Mouse (Mus musculus) ES-CJ7 (cell line): ENCODE results near the gene Mthfd1.

ENCODE experiments used
- DNase-seq: peaks from one replicate; pipeline ENCODE4 v3.0.0; 2011; ENCODE audit warnings: low read depth, low spot score

The Mthfd1 gene

DNA sequence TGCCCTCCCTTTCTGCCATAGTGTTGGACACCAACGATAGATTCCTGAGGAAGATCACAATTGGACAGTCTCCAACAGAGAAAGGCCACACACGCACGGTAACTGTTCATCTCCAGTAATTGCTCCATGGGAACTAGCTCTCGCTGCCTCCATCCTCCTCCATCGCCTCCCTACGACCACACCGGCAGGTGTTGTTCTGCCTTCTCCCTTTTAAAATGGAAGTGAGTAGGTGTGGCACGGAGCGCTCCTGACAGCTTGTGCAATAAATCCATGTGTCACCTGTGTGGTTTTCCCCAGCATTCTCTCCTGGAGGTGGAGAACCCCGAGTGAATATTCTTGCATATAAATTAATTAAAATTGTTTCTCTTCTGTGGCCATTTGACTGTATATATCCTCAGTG, 45.3 kb downstream of the Mthfd1 start:
- DNase-seq, result no peak

DNA sequence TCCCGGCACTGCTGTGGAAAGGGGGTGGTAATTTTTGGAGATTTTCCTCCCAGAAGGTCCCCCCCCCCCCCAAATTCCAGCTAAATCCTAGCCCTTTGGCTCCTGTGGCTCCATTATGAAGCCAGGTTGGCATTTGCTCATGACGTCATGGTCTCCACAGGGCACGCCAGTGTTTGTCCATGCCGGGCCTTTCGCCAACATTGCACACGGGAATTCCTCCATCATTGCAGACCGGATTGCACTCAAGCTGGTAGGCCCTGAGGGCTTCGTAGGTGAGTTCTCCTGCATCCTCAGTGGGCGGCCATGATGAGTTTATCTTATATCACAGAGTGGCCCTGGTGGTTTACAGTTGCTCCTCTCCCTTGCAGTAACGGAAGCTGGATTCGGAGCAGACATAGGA, 48.4 kb downstream of the Mthfd1 start:
- DNase-seq, result no peak

DNA sequence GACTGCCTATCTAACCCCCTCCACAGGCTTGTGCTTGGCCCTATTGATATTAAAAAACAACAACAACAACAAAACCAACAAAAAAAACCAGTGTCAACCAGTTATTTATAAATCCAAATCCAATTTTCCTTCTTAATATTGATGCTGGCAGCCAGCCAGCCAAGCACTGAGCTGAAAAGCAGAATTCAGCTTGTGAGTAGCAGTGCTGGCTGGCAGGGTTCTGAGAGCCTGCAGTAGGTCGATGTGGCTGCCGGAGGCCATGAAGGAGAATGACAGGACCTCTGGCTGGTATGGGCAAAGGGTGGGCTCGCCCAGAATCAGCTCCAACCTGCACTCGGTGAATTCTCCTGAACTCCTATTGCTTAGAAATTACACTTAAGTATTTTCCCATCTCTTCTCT, 49.1 kb downstream of the Mthfd1 start:
- no peak for DNase-seq

DNA sequence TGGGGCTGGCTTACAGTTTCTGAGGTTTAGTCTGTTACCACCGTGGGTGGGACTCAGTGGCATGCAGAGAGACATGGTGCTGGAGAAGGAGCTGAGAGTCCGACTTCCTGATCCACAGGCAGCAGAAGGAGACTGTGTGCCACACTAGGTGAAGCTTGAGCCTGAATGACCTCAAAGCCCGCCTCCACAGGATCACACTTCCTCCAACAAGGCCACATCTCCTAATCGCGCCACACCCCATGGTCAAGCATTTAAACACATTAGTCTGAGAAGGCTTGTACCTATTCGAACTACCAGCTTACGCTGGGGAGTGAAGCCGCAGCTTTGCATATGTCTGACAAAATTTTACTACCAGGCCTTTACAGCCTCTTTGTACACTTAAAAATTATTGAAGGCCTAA, 50.0 kb downstream of the Mthfd1 start:
- DNase-seq, result no peak

DNA sequence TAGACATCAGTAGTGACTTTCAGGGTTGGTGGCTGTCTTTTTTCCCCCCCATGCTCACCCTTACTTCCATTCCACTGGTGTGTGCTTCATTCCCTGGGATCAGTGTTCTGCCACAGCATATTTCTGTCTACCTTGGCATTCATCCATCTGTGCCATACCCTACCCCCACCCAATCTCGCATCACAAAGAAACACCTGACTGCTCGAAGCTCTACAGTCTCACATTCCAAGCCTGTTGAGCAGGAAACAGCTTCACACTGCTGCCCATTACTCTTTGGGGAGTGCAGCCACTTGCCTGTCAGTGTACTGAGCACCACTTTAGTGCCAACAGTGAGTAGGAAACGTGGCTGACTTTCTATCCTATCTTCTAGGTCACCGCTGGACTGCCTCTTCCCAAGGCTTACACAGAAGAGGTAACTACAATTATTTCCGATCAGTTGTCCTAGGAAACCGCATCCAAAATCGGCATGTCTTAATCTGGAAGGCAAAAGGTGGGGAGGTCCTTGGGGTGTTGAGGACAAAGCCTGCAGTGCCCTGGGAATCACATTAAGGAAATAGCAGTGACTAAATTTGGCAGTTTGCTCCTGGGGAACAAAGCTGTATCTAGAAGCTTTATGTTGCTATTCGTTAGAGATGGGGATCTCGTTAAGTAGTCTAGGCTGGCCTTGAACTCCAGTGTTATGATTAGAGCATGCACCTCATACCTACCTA, 51.9 kb downstream of the Mthfd1 start:
- DNase-seq, result peak; percentile 22

DNA sequence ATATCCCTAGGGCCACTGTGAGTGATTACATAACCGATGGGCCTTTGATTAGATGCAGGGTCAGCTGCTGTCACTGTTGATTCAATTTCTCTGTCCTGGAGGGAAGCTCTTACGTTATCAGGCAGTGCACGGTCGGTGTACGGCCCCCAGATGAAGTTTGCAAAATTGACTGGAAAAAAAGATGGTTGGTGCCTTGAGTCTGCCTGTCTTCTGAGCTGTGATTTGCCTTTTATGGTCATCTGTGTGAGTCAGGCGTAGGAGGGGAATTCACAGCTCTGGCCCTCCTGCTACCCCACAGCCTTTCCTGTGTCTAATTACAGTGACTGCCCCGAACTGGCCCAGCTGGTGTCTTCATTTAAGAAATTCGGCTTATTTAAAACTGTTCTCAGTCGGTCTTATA, 52.9 kb downstream of the Mthfd1 start:
- no peak for DNase-seq

DNA sequence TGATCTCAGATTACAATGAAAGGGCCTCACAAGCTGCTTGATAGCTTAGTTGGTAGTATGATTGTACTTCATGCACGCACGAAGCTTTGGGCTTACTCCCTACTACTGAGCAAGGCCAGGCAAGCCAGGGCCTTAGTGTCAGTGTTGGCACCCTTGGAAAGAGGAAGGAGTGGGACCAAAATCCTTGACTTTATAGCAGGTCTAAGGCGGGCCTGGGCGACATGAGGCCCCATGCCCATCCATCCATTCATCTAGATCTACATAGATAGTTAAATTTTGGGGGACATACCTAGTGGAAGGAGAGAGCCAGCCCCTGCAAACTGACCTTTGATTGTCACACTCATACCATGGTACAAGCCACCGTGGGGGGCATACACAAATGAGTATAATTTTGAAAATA, 53.3 kb downstream of the Mthfd1 start:
- DNase-seq, result no peak

DNA sequence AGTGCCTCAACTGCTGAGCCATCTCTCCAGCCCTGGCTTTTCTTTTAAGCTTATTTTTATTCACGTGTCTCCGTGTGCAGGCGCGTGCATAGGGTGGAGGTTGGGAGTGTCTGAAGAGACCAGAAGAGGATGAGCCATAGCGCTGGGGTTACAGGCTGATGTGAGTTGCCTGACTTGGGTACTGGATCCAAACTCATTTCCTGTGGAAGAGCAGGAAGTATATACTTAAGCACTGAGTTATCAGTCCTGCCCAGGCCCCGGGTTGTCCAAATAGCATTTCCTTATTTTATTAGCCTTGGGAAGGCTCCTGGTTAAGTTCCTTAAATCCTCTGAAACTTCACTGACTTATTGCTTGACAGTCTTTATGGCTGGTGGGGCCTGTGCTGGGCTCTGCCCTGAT, 54.9 kb downstream of the Mthfd1 start:
- DNase-seq, result no peak

DNA sequence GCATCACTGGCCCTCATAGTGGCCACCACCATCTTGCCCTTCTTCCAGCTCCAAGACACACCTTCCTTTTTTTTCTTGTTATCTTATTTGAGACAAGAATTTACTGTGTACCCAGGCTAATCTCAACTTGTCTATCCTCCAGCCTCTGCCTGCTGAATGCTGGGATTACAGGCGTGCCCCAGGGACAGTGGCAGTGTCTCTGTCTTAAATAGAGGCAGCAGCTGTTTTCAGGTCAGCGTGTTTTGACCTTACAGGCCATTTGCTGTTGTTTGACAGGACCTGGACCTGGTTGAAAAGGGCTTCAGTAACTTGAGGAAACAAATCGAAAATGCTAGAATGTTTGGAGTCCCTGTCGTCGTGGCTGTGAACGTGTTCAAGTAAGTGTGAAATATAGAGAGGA, 55.5 kb downstream of the Mthfd1 start:
- DNase-seq, result no peak

DNA sequence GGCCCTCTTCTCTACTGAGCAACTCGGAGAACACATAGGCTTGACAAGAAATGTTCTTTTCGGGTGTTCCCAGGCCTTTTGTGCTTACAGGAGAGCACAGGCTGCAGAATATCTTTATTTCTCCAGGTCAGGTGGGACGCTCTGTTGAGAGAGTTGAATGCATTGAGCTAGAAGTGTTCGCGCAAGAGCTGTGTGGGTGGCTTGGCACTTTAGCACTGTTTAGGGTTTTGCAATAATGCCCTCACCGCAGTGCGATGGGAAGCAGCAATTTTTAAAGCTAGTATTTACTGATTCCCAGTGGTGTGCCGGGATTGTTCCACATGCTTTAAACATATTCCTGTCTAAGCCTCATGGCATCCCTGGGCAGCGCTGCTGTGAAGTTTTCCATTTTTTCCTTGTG, 56.1 kb downstream of the Mthfd1 start:
- no peak for DNase-seq

DNA sequence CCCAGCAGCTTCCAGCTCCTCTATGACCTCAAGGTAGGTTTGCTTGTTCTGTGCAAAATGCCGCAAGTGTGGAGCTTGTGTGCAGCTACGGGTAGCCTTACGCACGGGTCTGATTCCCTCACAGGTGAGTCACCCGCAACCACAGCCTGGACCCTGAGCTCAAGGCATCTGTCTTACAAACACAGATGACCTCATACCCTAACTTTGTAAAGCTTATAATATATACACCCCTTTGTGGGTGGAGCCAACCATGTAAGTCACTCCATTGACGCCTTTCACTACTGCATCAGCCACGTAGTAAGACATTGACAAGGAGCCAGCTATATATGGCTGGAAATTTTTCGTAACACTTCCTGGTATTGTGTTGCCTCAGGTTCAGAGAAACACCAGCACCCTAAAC, 56.9 kb downstream of the Mthfd1 start:
- no peak for DNase-seq

DNA sequence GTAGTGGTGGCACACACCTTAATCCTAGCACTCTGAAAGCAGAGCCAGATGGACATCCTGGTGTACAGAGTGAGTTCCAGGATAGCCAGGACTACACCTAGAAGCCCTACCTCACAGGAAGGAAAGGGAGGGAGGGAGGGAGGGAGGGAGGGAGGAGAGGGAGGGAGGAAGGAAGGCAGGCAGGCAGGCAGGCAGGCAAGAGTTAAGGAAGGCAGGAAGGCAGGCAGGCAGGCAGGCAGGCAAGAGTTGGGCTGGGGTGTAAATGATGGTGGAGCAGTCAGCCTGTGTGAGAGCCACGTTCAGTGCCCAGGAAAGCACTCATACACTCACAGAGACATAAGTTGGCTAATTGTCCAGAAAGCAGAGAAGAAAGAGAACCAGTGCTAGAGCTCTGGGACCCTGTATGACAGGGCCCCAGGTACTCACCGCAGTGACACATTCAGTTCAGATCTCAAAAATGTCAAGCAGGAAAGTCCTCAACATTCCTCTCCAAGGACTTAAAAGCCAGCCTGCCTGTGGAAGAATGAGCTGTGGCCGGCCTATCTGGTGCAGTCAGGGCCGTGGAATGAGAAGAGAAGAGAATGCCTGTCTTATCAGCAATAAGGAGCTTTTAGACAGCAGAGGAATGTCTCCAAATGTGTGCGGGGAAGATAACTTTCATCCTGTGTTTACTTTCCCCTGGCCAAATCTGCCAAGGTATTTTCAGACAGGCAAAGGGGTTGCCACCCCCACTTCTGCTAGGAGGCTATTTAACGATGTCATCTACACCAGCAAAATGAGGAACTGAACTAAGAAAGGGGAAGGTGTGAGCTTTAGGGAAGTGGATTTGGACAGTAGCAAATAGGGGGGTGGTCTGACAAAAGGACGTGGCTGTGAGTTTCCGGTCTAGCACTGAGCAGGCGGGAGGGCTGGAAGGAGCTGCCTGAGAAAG, 63.4 kb downstream of the Mthfd1 start:
- DNase-seq, result no peak

DNA sequence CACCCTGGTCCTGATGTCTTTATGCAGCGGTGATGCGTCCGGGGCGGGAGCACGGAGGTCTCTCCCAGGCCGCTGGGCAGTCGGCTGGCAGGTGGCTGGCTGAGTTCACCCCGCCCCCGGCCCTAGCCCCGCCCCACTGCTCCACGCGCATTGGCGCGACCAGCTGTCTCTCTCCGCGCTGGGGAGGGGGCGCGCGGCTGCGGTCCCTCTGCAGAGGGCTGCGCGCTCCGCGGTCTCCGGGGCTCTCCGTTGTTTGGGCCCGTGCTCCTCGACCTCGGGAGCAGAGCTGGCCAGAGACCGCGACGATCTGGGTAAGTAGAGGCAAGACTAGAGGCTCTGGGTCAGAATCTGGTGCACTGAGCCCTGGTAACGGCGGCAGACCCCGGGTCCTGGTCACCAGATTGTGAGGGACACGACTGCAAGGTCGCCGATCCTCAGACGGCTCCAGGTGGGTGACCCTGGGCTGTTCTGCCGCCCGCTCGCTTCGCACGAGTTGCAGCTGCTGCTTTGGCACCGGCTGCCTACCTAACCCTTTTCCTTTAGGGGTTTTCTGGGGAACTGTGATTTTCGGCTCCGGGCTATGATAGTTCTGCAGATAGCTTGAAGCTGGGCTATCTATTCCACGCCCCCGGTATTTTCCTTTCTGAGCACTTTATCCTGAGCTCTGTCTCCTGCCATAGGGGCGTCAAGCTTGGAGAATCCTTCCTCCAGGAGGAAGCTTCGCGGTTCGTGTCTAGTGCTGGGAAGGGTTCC, 69.8 kb downstream of the Mthfd1 start, which contains the start of gene Akap5:
Gene Akap5 (plus strand): TSS at position 213 of the 753 bp plus-strand sequence.
- DNase-seq, result peak; percentile 70

DNA sequence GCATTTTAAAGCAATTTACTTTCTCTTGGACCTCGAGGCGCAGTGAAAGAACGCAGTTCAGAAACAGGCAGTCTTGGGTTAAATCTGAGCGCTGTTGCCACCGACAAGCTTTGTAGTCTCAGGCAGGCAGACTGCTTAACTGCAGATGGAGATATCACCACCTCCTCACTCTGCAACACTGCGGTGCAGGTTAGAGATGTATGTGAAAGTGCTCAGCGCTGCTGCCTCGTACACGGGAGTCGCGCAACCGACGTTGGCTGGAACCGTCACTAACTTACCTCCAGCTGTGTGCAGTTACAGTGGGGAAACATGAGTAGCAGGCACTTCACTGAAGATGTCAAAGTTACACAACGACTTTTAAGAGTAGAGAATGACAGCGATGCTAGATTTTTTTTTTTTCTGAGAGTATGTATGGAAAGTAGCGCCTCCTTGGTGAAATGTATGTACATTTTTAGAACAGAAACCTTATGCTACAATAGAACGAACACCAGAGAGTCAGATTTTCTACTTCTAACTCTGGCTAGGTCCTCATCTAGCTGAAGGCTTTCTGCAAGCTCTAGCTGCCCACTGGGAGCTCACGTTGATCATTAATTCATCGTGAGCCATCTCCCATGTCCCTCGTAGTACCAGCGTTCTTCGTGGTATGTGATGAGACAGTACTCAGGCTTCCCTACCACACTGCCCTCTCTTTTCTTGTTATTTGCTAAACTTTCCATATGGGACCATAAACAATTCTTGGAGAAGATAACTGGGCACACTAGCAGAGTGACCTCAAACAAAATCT, 71.5 kb downstream of the Mthfd1 start:
- no peak for DNase-seq

DNA sequence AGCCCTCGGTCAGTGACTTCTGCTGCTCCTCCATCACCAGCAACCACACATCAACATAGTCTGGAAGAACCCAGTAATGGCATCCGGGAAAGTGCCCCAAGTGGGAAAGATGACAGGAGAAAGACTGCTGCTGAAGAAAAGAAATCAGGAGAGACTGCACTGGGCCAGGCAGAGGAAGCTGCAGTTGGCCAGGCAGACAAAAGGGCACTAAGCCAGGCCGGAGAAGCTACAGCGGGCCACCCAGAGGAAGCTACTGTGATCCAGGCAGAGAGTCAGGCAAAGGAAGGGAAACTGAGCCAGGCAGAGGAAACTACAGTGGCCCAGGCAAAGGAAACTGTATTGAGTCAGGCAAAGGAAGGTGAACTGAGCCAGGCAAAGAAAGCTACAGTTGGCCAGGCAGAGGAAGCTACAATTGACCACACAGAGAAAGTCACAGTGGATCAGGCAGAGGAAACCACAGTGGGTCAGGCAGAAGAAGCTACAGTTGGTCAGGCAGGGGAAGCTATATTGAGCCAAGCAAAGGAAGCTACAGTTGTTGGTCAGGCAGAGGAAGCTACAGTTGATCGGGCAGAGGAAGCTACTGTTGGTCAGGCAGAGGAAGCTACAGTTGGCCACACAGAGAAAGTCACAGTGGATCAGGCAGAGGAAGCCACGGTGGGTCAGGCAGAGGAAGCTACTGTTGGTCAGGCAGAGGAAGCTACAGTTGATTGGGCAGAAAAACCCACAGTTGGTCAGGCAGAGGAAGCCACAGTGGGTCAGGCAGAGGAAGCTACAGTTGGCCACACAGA, 73.7 kb downstream of the Mthfd1 start:
- DNase-seq, result no peak

DNA sequence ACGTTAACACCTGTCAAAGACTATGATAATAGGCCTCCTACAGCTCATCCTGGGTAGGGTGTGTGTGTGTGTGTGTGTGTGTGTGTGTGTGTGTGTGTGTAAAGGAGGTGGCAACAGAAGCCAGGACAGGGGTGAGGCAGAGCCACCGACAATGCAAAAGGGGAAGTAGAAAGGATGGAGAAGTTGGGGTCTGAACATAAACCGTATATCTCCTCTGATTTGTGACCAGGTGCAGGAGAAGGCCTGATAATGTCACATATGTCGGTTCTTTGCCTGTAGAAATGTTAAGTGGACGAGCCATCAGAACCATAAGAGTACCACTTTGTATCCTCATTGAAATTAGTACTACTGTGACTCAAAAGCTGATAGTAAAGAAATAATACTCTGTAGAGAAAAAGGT, 78.6 kb downstream of the Mthfd1 start:
- DNase-seq, result no peak

DNA sequence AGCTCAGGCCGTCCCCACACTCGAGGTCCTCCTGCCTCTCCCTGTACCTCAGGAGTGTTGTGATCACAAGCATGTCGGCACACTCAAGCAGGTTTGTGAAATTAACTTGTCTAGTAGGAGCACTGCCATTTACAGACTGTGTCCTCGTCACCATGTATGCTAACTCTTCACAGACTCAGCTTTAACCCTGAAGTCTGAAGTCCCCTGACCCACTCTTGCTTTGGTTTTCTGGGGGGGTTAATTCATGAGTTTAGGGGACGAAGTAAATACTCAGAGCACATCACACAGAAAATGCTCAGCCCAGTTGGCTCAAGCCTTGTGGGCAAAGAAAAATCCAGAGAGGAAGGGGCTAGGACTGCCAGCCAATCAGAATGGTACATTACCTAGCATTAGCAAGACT, 80.5 kb downstream of the Mthfd1 start:
- DNase-seq, result no peak

DNA sequence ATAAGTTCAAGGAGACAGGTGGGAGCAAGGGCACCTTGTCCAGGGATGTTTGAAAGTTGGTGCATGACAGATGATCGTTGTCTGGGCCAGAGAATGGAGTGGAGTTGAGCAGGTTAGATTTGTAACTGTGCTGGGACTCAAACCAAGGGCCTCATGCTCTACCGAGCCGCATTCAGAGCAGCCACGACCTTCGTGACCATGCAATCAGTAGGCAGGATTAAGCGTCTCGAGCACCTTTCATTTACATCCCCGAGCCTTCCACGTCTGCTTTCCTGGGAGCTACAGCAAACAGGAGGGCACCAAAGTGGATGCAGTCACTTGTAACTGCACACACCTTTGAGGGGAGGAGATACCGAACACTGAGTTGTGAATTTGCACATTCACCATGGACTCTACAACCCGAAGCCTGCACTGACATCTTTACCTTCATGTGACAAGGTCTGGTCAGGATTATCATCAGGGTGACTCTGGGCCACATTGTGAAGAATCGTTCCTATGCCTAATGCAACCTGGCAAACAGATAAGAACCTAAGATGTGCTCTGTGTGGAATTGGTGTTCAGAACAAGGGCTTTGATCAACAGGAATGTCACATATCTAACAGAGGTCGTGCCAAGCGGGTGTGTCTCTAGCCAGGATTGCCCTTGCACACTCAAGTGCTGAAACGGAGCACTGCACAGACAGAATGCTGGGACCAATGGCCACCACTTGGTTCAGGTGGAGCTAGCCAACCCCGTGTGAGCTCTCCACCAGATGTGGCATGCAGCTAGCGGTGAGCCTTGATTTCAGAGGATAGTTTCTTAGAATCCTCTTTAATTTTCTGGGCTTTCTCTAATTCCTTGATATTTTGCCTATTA, 81.2 kb downstream of the Mthfd1 start:
- no peak for DNase-seq

DNA sequence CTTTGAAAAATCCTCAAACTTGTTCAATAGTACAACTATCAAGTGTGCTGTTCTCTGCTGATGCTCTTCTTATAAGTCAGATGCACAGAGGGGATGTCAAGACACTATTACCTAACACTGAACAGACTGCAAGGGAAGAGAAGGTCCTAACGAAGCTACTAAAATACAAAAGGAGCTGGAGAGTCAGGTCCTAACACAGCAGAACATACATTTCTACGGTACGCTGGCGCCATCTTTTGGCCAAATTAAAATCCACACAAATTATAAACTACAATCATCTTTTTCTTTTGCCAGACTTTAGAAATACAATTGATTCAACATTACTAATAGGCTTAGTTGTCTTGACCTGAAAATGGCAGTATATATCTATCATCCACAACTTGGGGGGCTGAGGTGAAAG, 86.0 kb downstream of the Mthfd1 start:
- peak; percentile 50 for DNase-seq
